8 mouse cellular contexts compared by ENCODE assay signal in the genomic region with DNA sequence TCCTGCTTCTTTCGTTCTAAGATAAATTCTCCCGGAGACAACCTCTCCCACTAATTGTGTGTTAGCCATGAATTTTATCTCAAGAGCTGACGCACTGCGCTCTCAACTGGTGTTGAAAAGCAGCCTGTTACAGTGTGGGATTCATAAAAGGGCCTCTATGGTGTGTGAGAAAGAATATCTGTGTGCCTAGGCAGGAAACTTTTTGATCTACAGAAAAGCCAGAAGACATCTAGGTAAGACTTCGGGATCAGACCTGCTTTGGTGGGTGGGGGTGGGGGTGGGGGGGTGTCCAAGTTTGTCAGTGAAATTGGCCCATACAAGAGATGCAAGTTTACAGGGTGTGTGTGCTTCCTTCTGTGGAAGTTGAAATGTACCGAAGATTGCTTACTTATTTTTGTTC.
DNase-seq lines count a peak whose midpoint lies in the region; ATAC-seq and TF ChIP-seq lines count a peak whose summit lies in the region.

No protein-coding gene starts in this region.

- peak overlapping the region; percentile 74 for H3K9ac ChIP-seq in heart, embryonic 16.5 days (ENCODE audit: low read length)
- H3K9ac ChIP-seq in limb, embryonic 12.5 days (replicated peaks): no peak overlapping the region; the same call in 1 of the 2 replicates
- H3K9ac ChIP-seq in neural tube, embryonic 12.5 days: peak overlapping the region; percentile 17; the same call in 1 of the 2 replicates

- H3K4me1 ChIP-seq in cortical plate, adult 2 months (ENCODE audit: control insufficient read depth, insufficient read depth, low read length): no peaks in the 10 kb centered on the region
- H3K4me1 ChIP-seq in heart, embryonic 16.5 days (ENCODE audit: control insufficient read depth, insufficient read depth, low read length): peaks cover 12% of the 10 kb centered on the region
- peaks cover 16% of the 10 kb centered on the region for H3K4me1 ChIP-seq in limb, embryonic 12.5 days (replicated peaks)
- H3K4me1 ChIP-seq in neural tube, embryonic 12.5 days: peaks cover 10% of the 10 kb centered on the region

- H3K27ac ChIP-seq in cortical plate, adult 2 months (ENCODE audit: insufficient read depth, low read length): peak overlapping the region; percentile 48; the same call in 1 of the 2 replicates
- peak overlapping the region; percentile 97 for H3K27ac ChIP-seq in heart, embryonic 16.5 days (ENCODE audit: low read length)
- H3K27ac ChIP-seq in limb, embryonic 12.5 days: peak overlapping the region; percentile 84
- H3K27ac ChIP-seq in neural tube, embryonic 12.5 days: peak overlapping the region; percentile 29

- 7% methylated on average over 6 of the region's 6 CpGs for WGBS in heart, embryonic 16.5 days
- 58% methylated on average over 6 of the region's 6 CpGs for WGBS in limb, embryonic 12.5 days
- 47% methylated on average over 6 of the region's 6 CpGs for WGBS in neural tube, embryonic 12.5 days

- TF ChIP-seq POLR2A in cortical plate, adult 2 months (IDR thresholded peaks at IDR 0.05; ENCODE audit: extremely low read depth, insufficient read depth, low read length): no peak

- H3K4me3 ChIP-seq in cortical plate, adult 2 months (ENCODE audit: insufficient read depth, low read length): peak overlapping the region; percentile 18
- peak overlapping the region; percentile 65 for H3K4me3 ChIP-seq in heart, embryonic 16.5 days (ENCODE audit: low read length)
- peak overlapping the region; percentile 8 for H3K4me3 ChIP-seq in limb, embryonic 12.5 days (replicated peaks)
- H3K4me3 ChIP-seq in neural tube, embryonic 12.5 days: peak overlapping the region; percentile 20

- peak; percentile 94 for ATAC-seq in heart, embryonic 16.5 days (replicated peaks; ENCODE audit: extremely low read depth, insufficient read depth, low FRiP score)
- ATAC-seq in limb, embryonic 12.5 days (ENCODE audit: insufficient number of reproducible peaks, insufficient read depth, low FRiP score, low TSS enrichment, low read depth): no peak
- ATAC-seq in neural tube, embryonic 12.5 days (ENCODE audit: low FRiP score, low read depth): peak; percentile 84

- DNase-seq in kidney, adult 18-20 months: peak; percentile 31
- DNase-seq in kidney, postnatal 25 days: no peak
- DNase-seq in cerebellum, adult 9-11 months: no peak
- DNase-seq in T-cell, adult 2 months (ENCODE audit: low spot score): no peak

- H3K27me3 ChIP-seq in heart, embryonic 16.5 days (ENCODE audit: control insufficient read depth, insufficient read depth, low read length): no peaks in the 10 kb centered on the region
- H3K27me3 ChIP-seq in limb, embryonic 12.5 days: no peaks in the 10 kb centered on the region
- no peaks in the 10 kb centered on the region for H3K27me3 ChIP-seq in neural tube, embryonic 12.5 days (replicated peaks)

- TF ChIP-seq CTCF in cortical plate, adult 2 months (IDR thresholded peaks at IDR 0.05; ENCODE audit: extremely low read depth, insufficient read depth, low read length): no peak

- no peaks in the 10 kb centered on the region for H3K9me3 ChIP-seq in heart, embryonic 16.5 days (replicated peaks; ENCODE audit: control insufficient read depth, low read length)
- no peaks in the 10 kb centered on the region for H3K9me3 ChIP-seq in limb, embryonic 12.5 days
- H3K9me3 ChIP-seq in neural tube, embryonic 12.5 days: no peaks in the 10 kb centered on the region

- peaks cover 6% of the 10 kb centered on the region; the same call in 1 of the 2 replicates for H3K36me3 ChIP-seq in heart, embryonic 16.5 days (ENCODE audit: control insufficient read depth, insufficient read depth)
- no peaks in the 10 kb centered on the region for H3K36me3 ChIP-seq in limb, embryonic 12.5 days
- no peaks in the 10 kb centered on the region for H3K36me3 ChIP-seq in neural tube, embryonic 12.5 days

- peak overlapping the region; percentile 68 for H3K4me2 ChIP-seq in heart, embryonic 16.5 days (ENCODE audit: low read depth, low read length)
- H3K4me2 ChIP-seq in limb, embryonic 12.5 days: peak overlapping the region; percentile 44
- peak overlapping the region; percentile 50 for H3K4me2 ChIP-seq in neural tube, embryonic 12.5 days (replicated peaks)

Comparison
In these comparisons a context has a peak if more than half of its experiments do, and no peak if none do; other contexts are left out.
1. H3K27ac ChIP-seq: peak in every context shown above with its lines; median percentile 97 in heart, embryonic 16.5 days; 84 in limb, embryonic 12.5 days; 48 in cortical plate, adult 2 months; 29 in neural tube, embryonic 12.5 days.
2. H3K4me3 ChIP-seq: peak in every context shown above with its lines; median percentile 65 in heart, embryonic 16.5 days; 20 in neural tube, embryonic 12.5 days; 18 in cortical plate, adult 2 months; 8 in limb, embryonic 12.5 days.